Mouse (Mus musculus) fibroblast of lung, adult 2 months (primary cell): ENCODE measurements around the gene Atp5g3.
"Not testable (repeated sequence)": the region's sequence is repeated elsewhere in the genome, so short reads cannot be mapped to it uniquely, and the experiment has no call there.

Experiments used
- DNase-seq: peaks from one replicate; pipeline ENCODE4 v3.0.0-alpha.2; 2011; ENCODE audit warnings: low read depth

The Atp5g3 gene

GRCm38 (mm10) chr2:73911175-73911700, at the start of gene Atp5g3:
TSS of gene Atp5g3 (minus strand) at chr2:73911326.
- peak; percentile 73 for DNase-seq

GRCm38 (mm10) chr2:73958342-73958741, 47.2 kb upstream of the Atp5g3 start:
- no peak for DNase-seq

GRCm38 (mm10) chr2:73953612-73954011, 42.5 kb upstream of the Atp5g3 start:
- no peak for DNase-seq

- DNase-seq: no peak
These were observed 41.6 kb upstream of the Atp5g3 start for GRCm38 (mm10) chr2:73952597-73953219.

GRCm38 (mm10) chr2:73947360-73947759, 36.2 kb upstream of the Atp5g3 start:
- DNase-seq: no peak

GRCm38 (mm10) chr2:73943735-73944134, 32.6 kb upstream of the Atp5g3 start:
- DNase-seq: no peak

- no peak for DNase-seq
These were observed 31.7 kb upstream of the Atp5g3 start for GRCm38 (mm10) chr2:73942844-73943243.

GRCm38 (mm10) chr2:73941281-73941680, 30.2 kb upstream of the Atp5g3 start:
- DNase-seq: no peak

- DNase-seq: no peak
These were observed 29.3 kb upstream of the Atp5g3 start for GRCm38 (mm10) chr2:73940471-73940870.

- no peak for DNase-seq
These were observed 27.8 kb upstream of the Atp5g3 start for GRCm38 (mm10) chr2:73938896-73939295.

GRCm38 (mm10) chr2:73932676-73933313, 21.7 kb upstream of the Atp5g3 start:
- no peak for DNase-seq

GRCm38 (mm10) chr2:73927711-73928110, 16.6 kb upstream of the Atp5g3 start:
- DNase-seq: no peak

- DNase-seq: no peak
These were observed 14.4 kb upstream of the Atp5g3 start for GRCm38 (mm10) chr2:73925539-73925938.

GRCm38 (mm10) chr2:73925089-73925488, 14.0 kb upstream of the Atp5g3 start:
- peak; percentile 63 for DNase-seq

GRCm38 (mm10) chr2:73919642-73920041, 8.5 kb upstream of the Atp5g3 start:
- peak; percentile 19 for DNase-seq

- DNase-seq: no peak
These were observed 1.1 kb upstream of the Atp5g3 start for GRCm38 (mm10) chr2:73912264-73912663.

- DNase-seq: no peak
These were observed 453 bp downstream of the Atp5g3 start for GRCm38 (mm10) chr2:73910571-73911174.

GRCm38 (mm10) chr2:73909116-73909515, 2.0 kb downstream of the Atp5g3 start:
- DNase-seq: no peak

GRCm38 (mm10) chr2:73904679-73905078, 6.4 kb downstream of the Atp5g3 start:
- not testable (repeated sequence) for DNase-seq

- no peak for DNase-seq
These were observed 7.6 kb downstream of the Atp5g3 start for GRCm38 (mm10) chr2:73903536-73903935.

- DNase-seq: not testable (repeated sequence)
These were observed 8.8 kb downstream of the Atp5g3 start for GRCm38 (mm10) chr2:73902328-73902727.

- DNase-seq: no peak
These were observed 10.0 kb downstream of the Atp5g3 start for GRCm38 (mm10) chr2:73901169-73901568.

- no peak for DNase-seq
These were observed 10.8 kb downstream of the Atp5g3 start for GRCm38 (mm10) chr2:73900364-73900763.
